Mouse (Mus musculus) intestine, postnatal 0 days (tissue): ENCODE results near the gene Armc8. TPM values are rescaled to one million over a fixed set of nuclear protein-coding genes. Genes with fewer than 3 reads are reported as not detected.
A peak's percentile ranks its signal among the peaks of the same experiment; 100 is the strongest.
"Not testable (repeated sequence)": the region's sequence is repeated elsewhere in the genome, so short reads cannot be mapped to it uniquely, and the experiment has no call there.

Experiments
- ATAC-seq: fragments of 200-750 bp; cut with Nextera tagmentation; 2 replicates; pipeline ENCODE4 v1.8.0; 2017; ENCODE audit warnings: mild to moderate bottlenecking, moderate TSS enrichment, moderate library complexity
- H3K27ac ChIP-seq: fragments of 300-500 bp; sonication (generic); 2 replicates; pipeline ENCODE4 v1.5.1; 2014; ENCODE audit warnings: mild to moderate bottlenecking, low read depth, low read length, moderate library complexity
- H3K27me3 ChIP-seq: fragments of 300-500 bp; sonication (generic); replicated peaks from 2 replicates; pipeline ENCODE4 v1.6.1; 2014; ENCODE audit warnings: low read length, mixed read lengths; ENCODE audit not compliant: control insufficient read depth, insufficient read depth
- H3K36me3 ChIP-seq: fragments of 300-500 bp; sonication (generic); 2 replicates; pipeline ENCODE4 v1.6.1; 2014; ENCODE audit warnings: mild to moderate bottlenecking, moderate library complexity; ENCODE audit not compliant: control insufficient read depth, insufficient read depth
- H3K4me1 ChIP-seq: fragments of 300-500 bp; sonication (generic); replicated peaks from 2 replicates; pipeline ENCODE4 v1.6.1; 2014; ENCODE audit warnings: antibody characterized with exemption, low read length, mixed read lengths; ENCODE audit not compliant: control insufficient read depth, insufficient read depth
- H3K4me2 ChIP-seq: fragments of 300-500 bp; sonication (generic); replicated peaks from 2 replicates; pipeline ENCODE4 v1.6.1; 2014; ENCODE audit warnings: low read depth, mild to moderate bottlenecking, moderate library complexity
- H3K4me3 ChIP-seq: fragments of 300-500 bp; sonication (generic); 2 replicates; pipeline ENCODE4 v1.5.1; 2014; ENCODE audit warnings: low read depth, low read length
- H3K9ac ChIP-seq: fragments of 300-500 bp; sonication (generic); 2 replicates; pipeline ENCODE4 v1.6.1; 2014; ENCODE audit warnings: mild to moderate bottlenecking, low read depth, low read length
- H3K9me3 ChIP-seq: fragments of 300-500 bp; sonication (generic); 2 replicates; pipeline ENCODE4 v1.6.1; 2016; ENCODE audit warnings: mixed run types; ENCODE audit not compliant: control insufficient read depth
- CTCF ChIP-seq: sonication (generic); IDR thresholded peaks from 2 replicates; pipeline ENCODE4 v1.5.1; 2016; ENCODE audit warnings: low read depth, mild to moderate bottlenecking, control low read depth, antibody characterized with exemption, moderate library complexity
- WGBS: fragments of 180-500 bp; shearing (Covaris S2); extraction: QIAGEN DNeasy Blood & Tissue Kit; methylation state at CpG from one replicate; pipeline ENCODE4 v1.1.7; 2014; 5-methylcytosine and 5-hydroxymethylcytosine counted together
- polyA plus RNA-seq: library from polyadenylated mRNA; unstranded; fragments of >200 nt; fragmentation: Nextera tagmentation; extraction: Ambion mirVana; gene quantifications from 2 replicates; pipeline ENCODE4 v1.2.1, GENCODE M21; 2015

Armc8 gene
- polyA plus RNA-seq = 14.0 and 14.7 TPM in 2 replicates

GRCm38 (mm10) chr9:99568347-99569070 is at the start of gene Armc8:
Gene Armc8, minus strand, starts transcription at chr9:99568899.
- no peak for TF ChIP-seq CTCF
- ATAC-seq = peak; percentile 96
- H3K4me2 ChIP-seq = peak within 1 kb of the TSS; percentile 85
- H3K4me3 ChIP-seq = peak within 1 kb of the TSS; percentile 87
- no peaks in the 10 kb centered on the region for H3K4me1 ChIP-seq
- H3K27ac ChIP-seq = peak within 1 kb of the TSS; percentile 94
- H3K9me3 ChIP-seq = no peaks in the 10 kb centered on the region
- peak within 1 kb of the TSS; percentile 75 for H3K9ac ChIP-seq
- no peaks in the 10 kb centered on the region for H3K27me3 ChIP-seq
- H3K36me3 ChIP-seq = no peaks in the 10 kb centered on the region
- WGBS = under 1% methylated on average over 70 of the region's 70 CpGs

DNA sequence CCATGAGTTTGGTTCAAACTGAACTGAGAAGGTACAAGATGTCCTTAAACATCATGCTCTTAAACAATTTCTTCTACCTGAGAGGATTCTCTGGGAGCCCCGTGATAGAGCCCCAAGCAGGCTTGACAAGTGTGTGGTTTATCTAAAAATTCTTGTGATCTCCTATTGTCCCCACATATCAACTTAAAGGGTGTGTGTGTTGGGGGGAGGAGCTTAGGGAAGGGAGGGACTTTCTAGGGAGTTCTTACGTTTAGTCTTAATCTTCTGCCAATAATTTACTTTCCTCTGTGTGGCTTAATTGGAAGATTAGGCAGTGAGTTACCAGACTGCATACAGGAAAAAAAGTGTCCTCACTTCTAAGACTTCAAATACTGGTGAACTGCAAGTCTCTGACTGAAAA is 43.5 kb upstream of the Armc8 start, which contains the start of gene A4gnt:
TSS of gene A4gnt (plus strand) at position 301 of the 400 bp plus-strand sequence.
- WGBS = 24% methylated on average over 2 of the region's 2 CpGs
- H3K27ac ChIP-seq = no peak within 1 kb of the TSS
- no peaks in the 10 kb centered on the region for H3K27me3 ChIP-seq
- no peaks in the 10 kb centered on the region for H3K36me3 ChIP-seq
- no peak within 1 kb of the TSS for H3K9ac ChIP-seq
- no peak for ATAC-seq
- no peak for TF ChIP-seq CTCF
- no peak within 1 kb of the TSS for H3K4me3 ChIP-seq
- H3K9me3 ChIP-seq = no peaks in the 10 kb centered on the region
- H3K4me1 ChIP-seq = no peaks in the 10 kb centered on the region
- no peak within 1 kb of the TSS for H3K4me2 ChIP-seq

- H3K9me3 ChIP-seq = no peaks in the 10 kb centered on the region
- H3K4me2 ChIP-seq = no peak overlapping the region
- H3K36me3 ChIP-seq = no peaks in the 10 kb centered on the region
- H3K9ac ChIP-seq = no peak overlapping the region
- no peak for ATAC-seq
- no peaks in the 10 kb centered on the region for H3K4me1 ChIP-seq
- no peak overlapping the region for H3K27ac ChIP-seq
- no peaks in the 10 kb centered on the region for H3K27me3 ChIP-seq
- 69% methylated on average over 2 of the region's 2 CpGs for WGBS
- no peak overlapping the region for H3K4me3 ChIP-seq
- no peak for TF ChIP-seq CTCF
Measured at GRCm38 (mm10) chr9:99603566-99603965, 34.9 kb upstream of the Armc8 start.

- not testable (repeated sequence) for H3K9me3 ChIP-seq, H3K27me3 ChIP-seq, H3K9ac ChIP-seq, H3K4me2 ChIP-seq, ATAC-seq, H3K4me3 ChIP-seq, H3K36me3 ChIP-seq, H3K4me1 ChIP-seq, H3K27ac ChIP-seq
- WGBS = 94% methylated on average over 6 of the region's 6 CpGs
Measured at GRCm38 (mm10) chr9:99599127-99599526, 30.4 kb upstream of the Armc8 start.

DNA sequence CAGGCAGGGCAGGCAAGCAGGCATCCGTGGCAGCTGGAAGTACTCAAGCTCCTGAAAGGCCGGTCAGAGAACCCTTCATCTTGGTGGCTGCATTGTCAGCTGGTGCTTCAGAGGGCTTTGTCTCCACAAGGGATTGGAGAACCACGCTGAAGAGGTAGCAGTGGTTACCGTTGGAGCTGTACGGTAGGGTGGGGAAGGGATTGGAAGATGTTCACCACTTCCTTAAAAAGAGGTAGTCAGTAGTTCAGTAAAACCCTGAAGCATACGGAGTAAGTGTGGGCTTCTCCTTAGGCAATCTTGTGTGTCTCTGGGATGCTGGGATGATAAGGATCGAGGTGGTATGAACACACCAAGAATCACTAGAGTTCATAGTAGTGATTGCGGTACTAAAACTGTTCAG is 22.4 kb upstream of the Armc8 start:
- Histone ChIP-seq H3K27ac (no peak overlapping the region), H3K4me1 (no peaks in the 10 kb centered on the region), H3K4me3 (no peak overlapping the region), H3K27me3 (no peaks in the 10 kb centered on the region), H3K9me3 (no peaks in the 10 kb centered on the region), H3K4me2 (no peak overlapping the region), H3K9ac (no peak overlapping the region), H3K36me3 (no peaks in the 10 kb centered on the region)
- 66% methylated on average over 8 of the region's 8 CpGs for WGBS
- ATAC-seq = no peak
- TF ChIP-seq CTCF = no peak

DNA sequence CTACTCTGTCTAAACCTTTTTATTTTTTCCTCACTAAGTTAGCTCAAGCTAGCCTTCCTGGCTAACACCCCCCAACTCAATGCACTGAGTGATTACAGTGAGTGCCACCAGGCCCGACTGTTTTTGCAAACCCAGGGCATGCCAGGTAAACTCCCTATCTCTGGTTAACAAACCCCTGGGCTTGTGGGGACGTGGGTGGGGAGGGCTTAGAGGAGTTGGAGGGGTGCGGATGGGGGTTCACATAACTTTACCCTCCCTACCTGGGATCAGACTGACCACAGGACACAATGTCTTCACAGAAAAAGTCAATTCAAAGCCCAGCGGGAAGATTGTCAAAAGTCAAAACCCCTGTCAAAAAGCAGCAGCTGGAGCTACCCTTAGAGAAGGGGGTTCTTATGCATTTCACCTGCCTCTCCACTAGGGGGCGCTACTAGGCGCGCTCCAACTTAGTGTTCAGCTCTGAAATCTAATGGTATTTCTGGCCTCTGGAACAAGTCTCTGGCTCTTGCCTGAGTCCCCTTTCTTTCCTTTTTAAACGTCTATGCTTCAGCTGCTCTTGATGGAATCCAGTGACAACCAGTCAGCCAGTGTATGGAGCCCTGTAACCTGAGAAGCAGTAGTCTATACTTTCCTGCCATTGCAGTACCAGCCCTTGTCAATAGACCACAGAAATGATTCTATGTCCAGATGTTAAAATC is 19.0 kb upstream of the Armc8 start:
- TF ChIP-seq CTCF = peak; percentile 92
- H3K4me2 ChIP-seq = no peak overlapping the region
- no peaks in the 10 kb centered on the region for H3K27me3 ChIP-seq
- no peaks in the 10 kb centered on the region for H3K9me3 ChIP-seq
- peaks cover 17% of the 10 kb centered on the region for H3K36me3 ChIP-seq
- no peak overlapping the region for H3K27ac ChIP-seq
- no peak overlapping the region for H3K9ac ChIP-seq
- no peak for ATAC-seq
- WGBS = 27% methylated on average over 8 of the region's 8 CpGs
- H3K4me1 ChIP-seq = no peaks in the 10 kb centered on the region
- no peak overlapping the region for H3K4me3 ChIP-seq
